Mouse (Mus musculus): ENCODE data around the gene Epm2aip1. TPM values are rescaled to one million over a fixed set of nuclear protein-coding genes. Genes with fewer than 3 reads are reported as not detected.

Gene Epm2aip1
- polyA plus RNA-seq, 1 experiment from 2014 or later: 50.9 TPM

DNA sequence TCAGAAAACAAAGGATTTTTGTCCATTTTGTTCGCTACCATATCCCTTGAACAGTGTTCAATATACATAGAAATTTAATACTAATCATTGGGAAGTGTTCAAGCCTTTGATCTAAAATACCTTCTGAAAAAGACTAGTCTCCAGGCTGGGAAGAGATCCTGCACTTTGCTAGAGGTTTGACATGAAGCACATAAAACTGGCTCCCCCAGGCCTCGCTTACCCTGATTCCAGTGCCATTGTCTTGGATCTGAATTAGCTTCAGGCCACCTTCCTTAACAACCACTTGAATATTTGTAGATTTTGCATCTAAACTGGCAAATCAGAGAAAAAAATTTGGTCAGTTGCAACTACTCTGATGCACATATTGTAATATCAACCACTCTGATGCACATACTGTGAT is 3.7 kb upstream of the Epm2aip1 start:
- 94% methylated on average over 2 of the region's 2 CpGs for WGBS
- H3K4me3 ChIP-seq: no peak overlapping the region

GRCm38 (mm10) chr9:111270606-111271005 is 1.1 kb upstream of the Epm2aip1 start:
- Histone ChIP-seq H3K9ac (replicated peaks) (peak overlapping the region; percentile 66), H3K27ac (replicated peaks) (peak overlapping the region; percentile 96), H3K27me3 (no peaks in the 10 kb centered on the region), H3K36me3 (peaks cover 21% of the 10 kb centered on the region; the same call in 1 of the 2 replicates), H3K4me1 (peaks cover 43% of the 10 kb centered on the region), H3K4me2 (replicated peaks) (peak overlapping the region; percentile 57), H3K4me3 (peak overlapping the region; percentile 88), H3K9me3 (no peaks in the 10 kb centered on the region)
- WGBS: 15% methylated on average over 5 of the region's 5 CpGs
- ATAC-seq (replicated peaks): no peak

More for the DNA sequence above, 3.7 kb upstream of the Epm2aip1 start:
- H3K27me3 ChIP-seq: no peaks in the 10 kb centered on the region
- H3K36me3 ChIP-seq: peaks cover 14% of the 10 kb centered on the region
- H3K4me2 ChIP-seq (replicated peaks): no peak overlapping the region
- H3K4me1 ChIP-seq: peaks cover 17% of the 10 kb centered on the region
- H3K9ac ChIP-seq (replicated peaks): no peak overlapping the region
- no peaks in the 10 kb centered on the region for H3K9me3 ChIP-seq
- no peak for ATAC-seq (replicated peaks)
- H3K27ac ChIP-seq (replicated peaks): no peak overlapping the region

DNA sequence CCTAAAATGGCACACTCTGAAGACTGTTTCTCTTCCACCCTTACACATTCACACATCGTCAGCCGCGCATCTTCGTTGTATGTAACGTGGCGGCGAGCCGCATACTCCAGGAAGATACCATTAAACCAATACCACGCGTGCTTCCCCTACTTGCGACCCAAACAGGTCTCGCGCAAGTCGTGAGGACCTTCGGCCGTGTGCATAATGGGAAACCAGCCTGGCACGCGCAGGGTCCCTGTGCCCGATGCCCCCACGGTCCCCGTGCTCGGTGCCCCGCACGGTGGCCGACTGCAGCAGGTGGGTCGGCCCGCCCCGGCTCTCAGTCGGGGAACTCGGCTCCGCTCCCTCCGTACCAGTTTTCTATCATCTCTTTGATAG is 684 bp upstream of the Epm2aip1 start:
- H3K27me3 ChIP-seq: no peaks in the 10 kb centered on the region
- H3K36me3 ChIP-seq: peaks cover 23% of the 10 kb centered on the region; the same call in 1 of the 2 replicates
- H3K4me3 ChIP-seq: peak overlapping the region; percentile 88
- WGBS: 0% methylated on average over 32 of the region's 32 CpGs
- ATAC-seq (replicated peaks): peak; percentile 79
- H3K9ac ChIP-seq (replicated peaks): peak overlapping the region; percentile 66
- peak overlapping the region; percentile 57 for H3K4me2 ChIP-seq (replicated peaks)
- no peaks in the 10 kb centered on the region for H3K9me3 ChIP-seq
- H3K27ac ChIP-seq (replicated peaks): peak overlapping the region; percentile 96
- H3K4me1 ChIP-seq: peaks cover 47% of the 10 kb centered on the region

DNA sequence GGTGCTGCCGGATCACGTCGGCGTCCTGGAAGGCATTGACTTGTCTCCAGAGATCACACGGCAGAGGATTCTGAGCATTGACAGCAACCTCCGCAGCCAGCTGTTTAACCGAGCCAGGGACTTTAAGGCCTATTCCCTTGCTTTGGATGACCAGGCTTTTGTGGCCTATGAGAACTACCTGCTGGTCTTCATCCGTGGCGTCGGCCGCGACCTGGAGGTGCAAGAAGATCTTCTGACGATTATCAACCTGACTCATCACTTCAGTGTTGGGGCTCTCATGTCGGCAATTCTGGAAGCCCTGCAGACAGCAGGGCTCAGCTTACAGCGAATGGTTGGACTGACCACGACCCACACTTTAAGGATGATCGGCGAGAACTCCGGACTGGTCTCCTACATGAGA is 627 bp downstream of the Epm2aip1 start:
- H3K9me3 ChIP-seq: no peaks in the 10 kb centered on the region
- peaks cover 28% of the 10 kb centered on the region for H3K36me3 ChIP-seq
- H3K4me2 ChIP-seq (replicated peaks): peak overlapping the region; percentile 82
- H3K4me1 ChIP-seq: peaks cover 59% of the 10 kb centered on the region
- H3K27ac ChIP-seq (replicated peaks): peak overlapping the region; percentile 96
- no peak for ATAC-seq (replicated peaks)
- peak overlapping the region; percentile 92 for H3K9ac ChIP-seq (replicated peaks)
- H3K27me3 ChIP-seq: no peaks in the 10 kb centered on the region
- 13% methylated on average over 19 of the region's 19 CpGs for WGBS
- H3K4me3 ChIP-seq: peak overlapping the region; percentile 88

DNA sequence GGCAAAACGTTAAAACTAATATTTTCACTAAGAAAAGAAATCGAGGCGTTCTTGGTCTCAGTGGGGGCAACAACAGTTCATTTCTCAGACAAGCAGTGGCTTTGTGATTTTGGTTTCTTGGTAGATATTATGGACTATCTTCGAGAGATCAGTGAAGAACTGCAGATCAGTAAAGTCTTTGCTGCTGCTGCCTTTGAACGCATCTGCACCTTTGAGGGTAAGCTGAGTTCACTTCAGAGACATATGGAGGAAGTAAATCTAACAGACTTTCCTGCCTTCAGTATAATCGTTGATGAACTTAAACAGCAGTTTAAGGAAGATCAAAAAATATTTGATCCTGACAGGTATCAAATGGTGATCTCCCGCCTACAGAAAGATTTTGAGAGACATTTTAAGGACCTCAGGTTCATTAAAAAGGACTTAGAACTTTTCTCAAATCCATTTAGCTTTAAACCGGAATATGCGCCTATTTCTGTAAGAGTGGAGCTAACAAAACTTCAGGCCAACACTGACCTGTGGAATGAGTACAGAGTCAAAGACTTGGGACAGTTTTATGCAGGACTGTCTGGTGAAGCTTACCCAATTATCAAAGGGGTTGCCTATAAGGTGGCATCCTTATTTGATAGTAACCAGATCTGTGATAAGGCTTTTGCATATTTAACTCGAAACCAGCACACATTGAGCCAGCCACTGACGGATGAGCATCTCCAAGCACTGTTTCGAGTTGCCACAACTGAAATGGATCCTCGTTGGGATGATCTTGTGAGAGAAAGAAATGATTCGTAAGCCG is 1.5 kb downstream of the Epm2aip1 start:
- Histone ChIP-seq H3K36me3 (peaks cover 32% of the 10 kb centered on the region), H3K27me3 (no peaks in the 10 kb centered on the region), H3K9me3 (no peaks in the 10 kb centered on the region), H3K27ac (replicated peaks) (no peak overlapping the region), H3K9ac (replicated peaks) (peak overlapping the region; percentile 92), H3K4me1 (peaks cover 63% of the 10 kb centered on the region), H3K4me3 (peak overlapping the region; percentile 88), H3K4me2 (replicated peaks) (peak overlapping the region; percentile 82)
- 78% methylated on average over 15 of the region's 15 CpGs for WGBS
- ATAC-seq (replicated peaks): no peak

GRCm38 (mm10) chr9:111273958-111274357 is 2.2 kb downstream of the Epm2aip1 start:
- ATAC-seq (replicated peaks): no peak
- Histone ChIP-seq H3K27me3 (no peaks in the 10 kb centered on the region), H3K4me3 (no peak overlapping the region), H3K9ac (replicated peaks) (no peak overlapping the region), H3K36me3 (peaks cover 35% of the 10 kb centered on the region), H3K27ac (replicated peaks) (no peak overlapping the region), H3K4me2 (replicated peaks) (peak overlapping the region; percentile 82), H3K4me1 (peaks cover 63% of the 10 kb centered on the region), H3K9me3 (no peaks in the 10 kb centered on the region)
- WGBS: 88% methylated on average over 1 of the region's 1 CpGs

GRCm38 (mm10) chr9:111275156-111275555 is 3.4 kb downstream of the Epm2aip1 start:
- Histone ChIP-seq H3K4me1 (peaks cover 60% of the 10 kb centered on the region), H3K27me3 (no peaks in the 10 kb centered on the region), H3K9ac (replicated peaks) (no peak overlapping the region), H3K4me3 (0 out of 2 replicates have a peak overlapping the region, but pooled peaks have one; percentile 4), H3K4me2 (replicated peaks) (peak overlapping the region; percentile 82), H3K9me3 (no peaks in the 10 kb centered on the region), H3K36me3 (peaks cover 35% of the 10 kb centered on the region), H3K27ac (replicated peaks) (no peak overlapping the region)
- WGBS: 72% methylated on average over 1 of the region's 1 CpGs
- no peak for ATAC-seq (replicated peaks)

- Histone ChIP-seq H3K4me1 (peaks cover 4% of the 10 kb centered on the region; the same call in 1 of the 2 replicates), H3K4me3 (no peak overlapping the region), H3K9me3 (no peaks in the 10 kb centered on the region), H3K27me3 (no peaks in the 10 kb centered on the region), H3K36me3 (no peaks in the 10 kb centered on the region), H3K9ac (replicated peaks) (no peak overlapping the region), H3K4me2 (replicated peaks) (no peak overlapping the region), H3K27ac (replicated peaks) (no peak overlapping the region)
- 34% methylated on average over 3 of the region's 3 CpGs for WGBS
- ATAC-seq (replicated peaks): no peak
These were observed 13.3 kb downstream of the Epm2aip1 start for GRCm38 (mm10) chr9:111285061-111285460.

- 22% methylated on average over 5 of the region's 5 CpGs for WGBS
- H3K27ac ChIP-seq (replicated peaks): 0 out of 2 replicates have a peak overlapping the region, but pooled peaks have one; percentile 23
- H3K4me2 ChIP-seq (replicated peaks): no peak overlapping the region
- no peaks in the 10 kb centered on the region for H3K36me3 ChIP-seq
- no peak for ATAC-seq (replicated peaks)
- H3K4me1 ChIP-seq: peaks cover 4% of the 10 kb centered on the region; the same call in 1 of the 2 replicates
- H3K27me3 ChIP-seq: no peaks in the 10 kb centered on the region
- no peak overlapping the region for H3K4me3 ChIP-seq
- H3K9ac ChIP-seq (replicated peaks): no peak overlapping the region
- no peaks in the 10 kb centered on the region for H3K9me3 ChIP-seq
These were observed 13.9 kb downstream of the Epm2aip1 start for GRCm38 (mm10) chr9:111285676-111286075.

DNA sequence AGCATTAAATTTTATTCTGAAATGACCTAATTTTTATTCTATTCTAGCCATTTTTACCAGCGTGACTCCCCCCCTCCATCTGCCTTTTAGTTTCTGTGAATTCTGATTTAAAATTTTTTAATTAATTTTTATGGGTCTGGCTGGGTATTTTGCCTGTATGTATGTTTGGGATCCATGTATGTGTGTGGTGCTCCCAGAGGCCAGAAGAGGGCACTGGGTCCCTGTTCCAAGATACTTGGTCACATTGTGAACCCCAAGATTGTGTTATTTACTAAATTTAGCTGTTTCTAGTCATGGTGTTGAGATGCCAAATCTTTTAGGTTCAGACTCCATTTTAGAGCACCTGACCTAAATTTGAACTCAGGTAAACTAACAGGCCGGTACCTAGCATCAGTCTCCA is 14.7 kb downstream of the Epm2aip1 start:
- no peak for ATAC-seq (replicated peaks)
- H3K9ac ChIP-seq (replicated peaks): no peak overlapping the region
- H3K27me3 ChIP-seq: no peaks in the 10 kb centered on the region
- H3K4me2 ChIP-seq (replicated peaks): no peak overlapping the region
- no peak overlapping the region for H3K27ac ChIP-seq (replicated peaks)
- H3K4me1 ChIP-seq: peaks cover 4% of the 10 kb centered on the region; the same call in 1 of the 2 replicates
- H3K36me3 ChIP-seq: no peaks in the 10 kb centered on the region
- H3K4me3 ChIP-seq: no peak overlapping the region
- no peaks in the 10 kb centered on the region for H3K9me3 ChIP-seq
- WGBS: 84% methylated on average over 2 of the region's 2 CpGs

- Histone ChIP-seq H3K36me3 (no peaks in the 10 kb centered on the region), H3K27me3 (no peaks in the 10 kb centered on the region), H3K9me3 (no peaks in the 10 kb centered on the region), H3K4me1 (peaks cover 4% of the 10 kb centered on the region; the same call in 1 of the 2 replicates), H3K27ac (replicated peaks) (no peak overlapping the region), H3K9ac (replicated peaks) (no peak overlapping the region), H3K4me3 (no peak overlapping the region), H3K4me2 (replicated peaks) (no peak overlapping the region)
- WGBS: 98% methylated on average over 4 of the region's 4 CpGs
- ATAC-seq (replicated peaks): no peak
These were observed 16.2 kb downstream of the Epm2aip1 start for GRCm38 (mm10) chr9:111287956-111288355.

DNA sequence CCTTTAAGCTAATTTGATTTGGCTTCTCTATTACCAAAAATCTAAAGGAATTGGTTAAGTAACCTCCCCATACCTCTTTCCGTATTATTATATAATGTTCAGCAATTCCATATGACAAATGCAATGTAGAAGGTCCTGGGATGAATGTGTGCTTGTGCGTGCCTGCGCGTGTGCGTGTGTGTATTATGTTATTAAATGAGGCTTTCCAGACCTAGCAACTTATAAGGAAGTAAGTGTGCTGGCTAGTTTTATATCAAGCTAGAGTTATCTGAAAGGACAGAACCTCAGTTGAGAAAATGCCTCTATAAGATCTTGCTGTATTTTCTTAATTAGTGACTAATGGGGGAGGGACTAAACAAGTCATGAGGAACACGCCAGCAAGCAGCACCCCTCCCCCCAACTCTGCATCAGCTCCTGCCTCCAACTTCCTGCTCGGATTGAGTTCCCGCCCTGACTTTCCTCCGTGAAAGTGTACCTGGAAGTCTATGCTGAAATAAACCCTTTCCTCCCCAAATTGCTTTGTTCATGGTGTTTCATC is 17.6 kb downstream of the Epm2aip1 start:
- Histone ChIP-seq H3K4me1 (peaks cover 4% of the 10 kb centered on the region; the same call in 1 of the 2 replicates), H3K9ac (replicated peaks) (no peak overlapping the region), H3K9me3 (no peaks in the 10 kb centered on the region), H3K27me3 (no peaks in the 10 kb centered on the region), H3K4me3 (no peak overlapping the region), H3K27ac (replicated peaks) (no peak overlapping the region), H3K36me3 (no peaks in the 10 kb centered on the region), H3K4me2 (replicated peaks) (no peak overlapping the region)
- WGBS: 58% methylated on average over 9 of the region's 9 CpGs
- no peak for ATAC-seq (replicated peaks)

All from forebrain, embryonic 15.5 days (tissue).